Mouse (Mus musculus) kidney, adult 2 months (tissue): Measurements from ENCODE around the gene Ccdc65.

Experiments
- CTCF ChIP-seq: fragments of 200-500 bp; conservative IDR thresholded peaks from 2 replicates; pipeline ENCODE4 v1.5.1; 2011; ENCODE audit warnings: low read depth, mild to moderate bottlenecking, control low read depth, low read length, moderate library complexity, mixed read lengths; ENCODE audit not compliant: insufficient read depth, insufficient read length
- POLR2A ChIP-seq: fragments of 200-500 bp; IDR thresholded peaks from one replicate; pipeline ENCODE4 v1.6.1; 2011; ENCODE audit warnings: low read depth, low read length, control low read depth

- TF ChIP-seq POLR2A (no peak), CTCF (no peak)
Observed at GRCm38 (mm10) chr15:98772511-98773211, 64.7 kb downstream of the Ccdc65 start.
